Mouse (Mus musculus) liver, adult 2 months (tissue): ENCODE results near the gene B4galt5. TPM values are rescaled to one million over a fixed set of nuclear protein-coding genes. Genes with fewer than 3 reads are reported as not detected.

Experiments used
- DNase-seq: peaks from one replicate; pipeline ENCODE4 v3.0.0-alpha.2; 2011; ENCODE audit warnings: low read depth, low spot score; ENCODE audit errors: extremely low read depth
- H3K27ac ChIP-seq: fragments of 200-500 bp; replicated peaks from 2 replicates; pipeline ENCODE4 v1.5.1; 2012; ENCODE audit warnings: low read depth, mild to moderate bottlenecking, control low read depth, inconsistent platforms, low read length; ENCODE audit not compliant: insufficient read depth
- H3K27me3 ChIP-seq: fragments of 200-500 bp; 2 replicates; pipeline ENCODE4 v1.6.1; 2012; ENCODE audit warnings: mild to moderate bottlenecking, moderate library complexity, low read length, inconsistent platforms; ENCODE audit not compliant: control insufficient read depth, insufficient read depth
- H3K36me3 ChIP-seq: fragments of 200-500 bp; 2 replicates; pipeline ENCODE4 v1.6.1; 2012; ENCODE audit warnings: low read length, inconsistent platforms; ENCODE audit not compliant: control insufficient read depth, insufficient read depth
- H3K4me1 ChIP-seq: fragments of 200-500 bp; 2 replicates; pipeline ENCODE4 v1.6.1; 2011; ENCODE audit warnings: low read length; ENCODE audit not compliant: control insufficient read depth, insufficient read depth
- H3K4me3 ChIP-seq: fragments of 200-500 bp; 2 replicates; pipeline ENCODE4 v1.5.1; 2011; ENCODE audit warnings: low read depth, mild to moderate bottlenecking, control low read depth, low read length, moderate library complexity; ENCODE audit not compliant: insufficient read depth
- H3K79me2 ChIP-seq: fragments of 200-500 bp; 2 replicates; pipeline ENCODE4 v1.6.1; 2012; ENCODE audit warnings: inconsistent platforms, mild to moderate bottlenecking, low read length, moderate library complexity; ENCODE audit not compliant: control insufficient read depth, insufficient read depth
- H3K9ac ChIP-seq: fragments of 200-500 bp; 2 replicates; pipeline ENCODE4 v1.6.1; 2012; ENCODE audit warnings: low read depth, mild to moderate bottlenecking, control low read depth, inconsistent platforms, low read length
- CTCF ChIP-seq: fragments of 200-500 bp; IDR thresholded peaks from 2 replicates; pipeline ENCODE4 v1.5.1; 2011; ENCODE audit warnings: low read depth, low read length, control low read depth
- POLR2A ChIP-seq: fragments of 200-500 bp; IDR thresholded peaks from 2 replicates; pipeline ENCODE4 v1.6.1; 2011; ENCODE audit warnings: low read length, control low read depth; ENCODE audit not compliant: insufficient read depth; ENCODE audit errors: extremely low read depth
- WGBS: fragments of 180-500 bp; shearing (Covaris S2); methylation state at CpG from one replicate; pipeline ENCODE4 v1.1.7; 2018; 5-methylcytosine and 5-hydroxymethylcytosine counted together
- polyA plus RNA-seq: library from polyadenylated mRNA; depleted of rRNA; stranded (reverse); fragments of >200 nt; gene quantifications from 2 replicates; pipeline ENCODE4 v1.2.3, GENCODE M21; 2012
- total RNA-seq: library from RNA; depleted of rRNA; stranded (reverse); fragments of >200 nt; gene quantifications from 2 replicates; pipeline ENCODE4 v1.2.3, GENCODE M21; 2014

B4galt5 gene
- total and polyA plus RNA-seq, 2 experiments = 8.1 to 15.7 TPM

- WGBS = 40% methylated on average over 9 of the region's 9 CpGs
These were observed 13.9 kb downstream of the B4galt5 start for GRCm38 (mm10) chr2:167335066-167335465.

GRCm38 (mm10) chr2:167334312-167334711 is 14.7 kb downstream of the B4galt5 start:
- WGBS = 32% methylated on average over 4 of the region's 4 CpGs
- H3K4me1 ChIP-seq = peaks cover 63% of the 10 kb centered on the region

More at GRCm38 (mm10) chr2:167335066-167335465, 13.9 kb downstream of the B4galt5 start:
- no peaks in the 10 kb centered on the region for H3K36me3 ChIP-seq
- peaks cover 51% of the 10 kb centered on the region; the same call in 1 of the 2 replicates for H3K79me2 ChIP-seq
- peak; percentile 68 for DNase-seq
- peak overlapping the region; percentile 1; the same call in 1 of the 2 replicates for H3K9ac ChIP-seq
- peaks cover 58% of the 10 kb centered on the region for H3K4me1 ChIP-seq
- TF ChIP-seq POLR2A (no peak), CTCF (no peak)
- H3K27me3 ChIP-seq = no peaks in the 10 kb centered on the region
- peak overlapping the region; percentile 80 for H3K27ac ChIP-seq
- H3K4me3 ChIP-seq = no peak overlapping the region

DNA sequence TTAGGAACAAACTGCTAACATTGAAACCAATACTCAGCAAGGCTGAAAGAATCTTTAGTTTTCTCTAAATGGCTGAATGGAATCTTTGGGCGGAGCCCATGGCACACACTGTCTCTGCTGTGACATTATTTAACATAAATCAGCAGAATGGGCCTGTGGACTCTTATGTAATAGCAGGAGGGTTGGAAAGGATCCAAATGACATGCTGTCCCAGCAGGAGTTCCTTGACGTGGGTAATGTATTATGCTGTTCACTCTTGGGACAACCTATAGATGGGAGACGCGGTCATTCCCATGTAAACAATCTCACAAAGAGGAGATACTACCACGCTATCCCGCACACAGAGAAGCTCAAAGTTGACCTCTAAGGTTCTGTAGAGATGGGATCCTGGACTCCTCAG is 15.5 kb downstream of the B4galt5 start:
- TF ChIP-seq POLR2A = no peak
- TF ChIP-seq CTCF = no peak
- H3K79me2 ChIP-seq = peaks cover 51% of the 10 kb centered on the region; the same call in 1 of the 2 replicates
- peak; percentile 61 for DNase-seq
- WGBS = 72% methylated on average over 6 of the region's 6 CpGs
- no peaks in the 10 kb centered on the region for H3K27me3 ChIP-seq
- H3K9ac ChIP-seq = no peak overlapping the region; the same call in 1 of the 2 replicates
- peak overlapping the region; percentile 81 for H3K27ac ChIP-seq
- no peaks in the 10 kb centered on the region for H3K36me3 ChIP-seq
- no peak overlapping the region for H3K4me3 ChIP-seq
- H3K4me1 ChIP-seq = peaks cover 66% of the 10 kb centered on the region

More at GRCm38 (mm10) chr2:167334312-167334711, 14.7 kb downstream of the B4galt5 start:
- TF ChIP-seq CTCF (no peak), POLR2A (no peak)
- Histone ChIP-seq H3K79me2 (peaks cover 50% of the 10 kb centered on the region; the same call in 1 of the 2 replicates), H3K4me3 (no peak overlapping the region), H3K9ac (no peak overlapping the region; the same call in 1 of the 2 replicates), H3K36me3 (no peaks in the 10 kb centered on the region), H3K27ac (peak overlapping the region; percentile 45), H3K27me3 (no peaks in the 10 kb centered on the region)
- peak; percentile 59 for DNase-seq

DNA sequence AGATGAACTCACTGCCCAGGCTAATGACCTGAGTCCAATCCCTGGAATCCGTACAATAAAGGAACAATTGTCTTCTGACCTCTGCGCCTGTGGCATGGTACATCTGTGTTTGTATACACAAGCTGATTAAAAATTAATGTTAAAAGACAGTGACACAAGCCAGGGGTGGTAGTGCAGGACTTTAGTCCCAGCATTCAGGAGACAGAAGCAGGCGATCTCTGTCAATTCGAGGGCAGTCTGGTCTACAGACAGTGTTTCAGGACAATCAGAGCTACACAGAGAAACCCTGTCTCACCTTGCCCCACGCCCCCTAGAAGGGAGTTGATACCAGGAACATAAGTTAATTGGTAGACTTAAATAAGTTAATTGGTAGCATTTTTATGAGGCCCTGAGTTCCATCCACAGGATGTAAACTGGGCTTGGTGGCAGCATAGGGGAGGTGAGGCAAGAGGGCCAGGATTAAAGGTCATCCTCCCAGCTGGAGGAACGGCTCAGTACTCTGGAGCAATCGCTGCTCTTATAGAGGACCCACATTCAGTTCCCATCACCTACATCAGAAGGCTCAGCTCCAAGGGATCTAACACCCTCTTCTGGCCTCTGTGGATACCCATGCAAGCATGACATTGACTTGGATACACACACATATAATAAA is 16.5 kb downstream of the B4galt5 start:
- 18% methylated on average over 7 of the region's 7 CpGs for WGBS
- Histone ChIP-seq H3K9ac (0 out of 2 replicates have a peak overlapping the region, but pooled peaks have one; percentile 9), H3K4me3 (no peak overlapping the region), H3K79me2 (peaks cover 46% of the 10 kb centered on the region; the same call in 1 of the 2 replicates), H3K27me3 (no peaks in the 10 kb centered on the region), H3K4me1 (peaks cover 65% of the 10 kb centered on the region), H3K27ac (peak overlapping the region; percentile 54), H3K36me3 (no peaks in the 10 kb centered on the region)
- peak; percentile 99 for DNase-seq
- no peak for TF ChIP-seq POLR2A
- no peak for TF ChIP-seq CTCF

DNA sequence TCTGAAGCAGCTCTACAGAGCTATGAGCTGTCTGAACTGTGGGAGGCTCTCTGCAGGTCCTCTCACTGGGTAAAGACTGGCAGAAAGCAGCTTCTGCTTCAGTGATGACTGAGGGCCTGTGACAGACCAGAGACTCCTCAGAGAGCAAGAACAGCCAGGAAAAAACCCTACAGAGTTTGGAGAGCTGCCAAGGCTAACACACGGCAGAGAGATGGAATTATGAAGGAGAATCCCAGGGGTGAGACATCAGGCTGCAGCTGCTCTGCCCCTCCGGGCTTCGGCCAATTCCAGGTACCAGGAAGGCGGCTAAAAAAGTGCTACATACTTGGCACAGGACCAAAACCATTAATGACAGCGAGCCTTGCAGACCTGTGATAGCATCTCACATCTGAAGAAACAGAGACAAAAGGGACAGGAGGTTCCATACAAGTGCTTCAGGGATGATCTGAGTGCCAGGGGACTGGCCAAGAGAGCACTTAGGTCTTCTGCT is 17.5 kb downstream of the B4galt5 start:
- H3K36me3 ChIP-seq = no peaks in the 10 kb centered on the region
- H3K4me1 ChIP-seq = peaks cover 67% of the 10 kb centered on the region
- H3K27ac ChIP-seq = peak overlapping the region; percentile 79
- no peaks in the 10 kb centered on the region for H3K27me3 ChIP-seq
- H3K4me3 ChIP-seq = no peak overlapping the region
- no peak for TF ChIP-seq CTCF
- no peak for TF ChIP-seq POLR2A
- H3K79me2 ChIP-seq = peaks cover 54% of the 10 kb centered on the region
- DNase-seq = peak; percentile 57
- peak overlapping the region; percentile 55 for H3K9ac ChIP-seq
- 4% methylated on average over 5 of the region's 5 CpGs for WGBS

GRCm38 (mm10) chr2:167330581-167330980 is 18.4 kb downstream of the B4galt5 start:
- no peak for DNase-seq
- 62% methylated on average over 5 of the region's 5 CpGs for WGBS
- Histone ChIP-seq H3K9ac (peak overlapping the region; percentile 3; the same call in 1 of the 2 replicates), H3K4me3 (no peak overlapping the region), H3K36me3 (no peaks in the 10 kb centered on the region), H3K79me2 (peaks cover 60% of the 10 kb centered on the region), H3K4me1 (peaks cover 68% of the 10 kb centered on the region), H3K27ac (peak overlapping the region; percentile 79), H3K27me3 (no peaks in the 10 kb centered on the region)
- TF ChIP-seq CTCF (no peak), POLR2A (no peak)
